Comparison of ENCODE assay signal across 19 mouse cellular contexts in the genomic region with DNA sequence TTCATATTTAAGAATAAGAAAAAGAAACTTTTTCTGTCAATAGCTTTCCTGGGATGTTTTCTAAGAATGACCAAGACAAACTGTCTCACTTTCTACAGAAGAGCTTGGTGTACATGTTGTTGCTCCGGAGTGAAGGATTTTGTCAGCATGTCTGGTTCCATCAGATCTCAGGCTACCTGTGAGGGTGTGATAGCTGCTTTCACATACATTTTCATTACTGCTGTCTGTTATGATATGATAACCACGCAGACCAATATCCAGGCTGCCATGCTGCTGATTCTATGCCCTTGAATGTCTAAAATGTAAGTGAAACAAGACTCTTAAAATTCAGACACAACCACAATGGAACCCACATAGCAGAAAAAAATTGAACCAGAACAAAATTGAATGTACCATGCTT.
DNase-seq lines count a peak whose midpoint lies in the region; ATAC-seq lines count a peak whose summit lies in the region.
"Had no signal": no experiment of that assay in that cellular context is flagged by ENCODE, and none has a peak within 500 bp of the region (broad histone marks: within the 10 kb centered on the region; RNA-seq: fewer than 3 reads in every experiment).

No protein-coding gene starts in this region.

- peak; percentile 74 for ATAC-seq in liver, embryonic 11.5 days (replicated peaks; ENCODE audit: low FRiP score)
- peak; percentile 92 for ATAC-seq in liver, embryonic 15.5 days (ENCODE audit: insufficient read depth)
- ATAC-seq in megakaryocyte-erythroid progenitor cell, adult 5-6 weeks (replicated peaks; ENCODE audit: low FRiP score, low TSS enrichment, poor library complexity, severe bottlenecking): peak; percentile 98
- no peak for ATAC-seq in forebrain, embryonic 12.5 days (ENCODE audit: low FRiP score)
- ATAC-seq: forebrain, embryonic 16.5 days; hindbrain, postnatal 0 days had no signal

- H3K9me3 ChIP-seq in liver, embryonic 11.5 days (ENCODE audit: control insufficient read depth, low read length): no peaks in the 10 kb centered on the region
- H3K9me3 ChIP-seq in liver, embryonic 15.5 days (replicated peaks): no peaks in the 10 kb centered on the region
- no peaks in the 10 kb centered on the region for H3K9me3 ChIP-seq in forebrain, embryonic 12.5 days
- H3K9me3 ChIP-seq: embryonic facial prominence, embryonic 15.5 days; heart, embryonic 12.5 days; hindbrain, embryonic 13.5 days had no signal

- no peak overlapping the region for H3K9ac ChIP-seq in liver, embryonic 11.5 days (ENCODE audit: low read depth, low read length)
- H3K9ac ChIP-seq in liver, embryonic 15.5 days: no peak overlapping the region
- H3K9ac ChIP-seq in forebrain, embryonic 12.5 days: no peak overlapping the region
- H3K9ac ChIP-seq: embryonic facial prominence, embryonic 15.5 days; heart, embryonic 12.5 days; hindbrain, embryonic 13.5 days had no signal

- H3K4me3 ChIP-seq in liver, embryonic 11.5 days (ENCODE audit: low read depth, low read length): no peak overlapping the region
- no peak overlapping the region for H3K4me3 ChIP-seq in liver, embryonic 15.5 days (replicated peaks)
- H3K4me3 ChIP-seq in forebrain, embryonic 12.5 days (replicated peaks): no peak overlapping the region
- H3K4me3 ChIP-seq: embryonic facial prominence, embryonic 15.5 days; heart, embryonic 12.5 days; hindbrain, embryonic 13.5 days had no signal

- no peaks in the 10 kb centered on the region for H3K36me3 ChIP-seq in liver, embryonic 11.5 days (ENCODE audit: control insufficient read depth, insufficient read depth, low read length)
- no peaks in the 10 kb centered on the region for H3K36me3 ChIP-seq in liver, embryonic 15.5 days (replicated peaks)
- no peaks in the 10 kb centered on the region for H3K36me3 ChIP-seq in forebrain, embryonic 12.5 days (replicated peaks)
- H3K36me3 ChIP-seq: embryonic facial prominence, embryonic 15.5 days; heart, embryonic 12.5 days; hindbrain, embryonic 13.5 days had no signal

- no peaks in the 10 kb centered on the region for H3K4me1 ChIP-seq in liver, embryonic 11.5 days (replicated peaks; ENCODE audit: control insufficient read depth, insufficient read depth, low read length)
- H3K4me1 ChIP-seq in liver, embryonic 15.5 days (replicated peaks): no peaks in the 10 kb centered on the region
- H3K4me1 ChIP-seq in forebrain, embryonic 12.5 days: no peaks in the 10 kb centered on the region
- H3K4me1 ChIP-seq: embryonic facial prominence, embryonic 15.5 days; heart, embryonic 12.5 days; hindbrain, embryonic 13.5 days had no signal

- 55% methylated on average over 2 of the region's 2 CpGs for WGBS in liver, embryonic 11.5 days
- WGBS in liver, embryonic 15.5 days (ENCODE audit: insufficient replicate concordance): 29% methylated on average over 2 of the region's 2 CpGs
- 84% methylated on average over 2 of the region's 2 CpGs for WGBS in forebrain, embryonic 12.5 days

- no peak overlapping the region for H3K27ac ChIP-seq in liver, embryonic 11.5 days (ENCODE audit: low read depth, low read length)
- H3K27ac ChIP-seq in liver, embryonic 15.5 days (replicated peaks): no peak overlapping the region
- no peak overlapping the region for H3K27ac ChIP-seq in forebrain, embryonic 12.5 days
- H3K27ac ChIP-seq: embryonic facial prominence, embryonic 15.5 days; hindbrain, embryonic 13.5 days; hindbrain, postnatal 0 days had no signal

- no peak overlapping the region for H3K4me2 ChIP-seq in liver, embryonic 11.5 days
- H3K4me2 ChIP-seq in liver, embryonic 15.5 days: no peak overlapping the region
- no peak overlapping the region for H3K4me2 ChIP-seq in forebrain, embryonic 12.5 days
- H3K4me2 ChIP-seq: embryonic facial prominence, embryonic 15.5 days; heart, embryonic 12.5 days; hindbrain, embryonic 13.5 days had no signal

- no peaks in the 10 kb centered on the region for H3K27me3 ChIP-seq in liver, embryonic 11.5 days (replicated peaks; ENCODE audit: control insufficient read depth, insufficient read depth, low read length)
- H3K27me3 ChIP-seq in liver, embryonic 15.5 days: no peaks in the 10 kb centered on the region
- H3K27me3 ChIP-seq in forebrain, embryonic 12.5 days: no peaks in the 10 kb centered on the region
- H3K27me3 ChIP-seq: CH12.LX; embryonic facial prominence, embryonic 15.5 days; heart, embryonic 12.5 days; hindbrain, embryonic 13.5 days had no signal

- DNase-seq in c-Kit-positive CD71-positive TER-119-positive erythroid progenitor cells, embryonic 14.5 days (ENCODE audit: low spot score): peak; percentile 41
- no peak for DNase-seq in liver, embryonic 11.5 days (ENCODE audit: low spot score)
- DNase-seq in adrenal gland, postnatal 10 days: no peak
- no peak for DNase-seq in testis, postnatal 14 days (ENCODE audit: low spot score)
- DNase-seq: adrenal gland, adult 8-10 months; cerebellum, adult 18-20 months; cerebellum, adult 9-11 months; embryo, embryonic 11 days; gastrocnemius, postnatal 25 days; heart, postnatal 36 days had no signal
